Mouse (Mus musculus) forebrain, postnatal 0 days (tissue): ENCODE results near the gene Gm20498. TPM values are rescaled to one million over a fixed set of nuclear protein-coding genes. Genes with fewer than 3 reads are reported as not detected.
"Not testable (repeated sequence)": the region's sequence is repeated elsewhere in the genome, so short reads cannot be mapped to it uniquely, and the experiment has no call there.

Experiments used
- ATAC-seq: fragments of 200-750 bp; cut with Nextera tagmentation; 2 replicates; pipeline ENCODE4 v1.8.0; 2017; ENCODE audit warnings: mild to moderate bottlenecking, moderate library complexity
- DNase-seq: peaks from one replicate; pipeline ENCODE4 v3.0.0-alpha.2; 2015
- H3K27ac ChIP-seq: fragments of 300-500 bp; sonication (generic); 2 replicates; pipeline ENCODE4 v1.5.1; 2014; ENCODE audit warnings: low read depth, mild to moderate bottlenecking, antibody characterized with exemption, low read length, moderate library complexity, mixed read lengths
- H3K27me3 ChIP-seq: fragments of 300-500 bp; sonication (generic); 2 replicates; pipeline ENCODE4 v1.6.1; 2014; ENCODE audit warnings: mild to moderate bottlenecking, low read length, mixed read lengths; ENCODE audit not compliant: insufficient read depth
- H3K36me3 ChIP-seq: fragments of 300-500 bp; sonication (generic); 2 replicates; pipeline ENCODE4 v1.6.1; 2014; ENCODE audit warnings: mild to moderate bottlenecking, moderate library complexity; ENCODE audit not compliant: insufficient read depth
- H3K4me1 ChIP-seq: fragments of 300-500 bp; sonication (generic); 2 replicates; pipeline ENCODE4 v1.6.1; 2014; ENCODE audit warnings: antibody characterized with exemption; ENCODE audit not compliant: insufficient read depth
- H3K4me2 ChIP-seq: fragments of 300-500 bp; sonication (generic); 2 replicates; pipeline ENCODE4 v1.6.1; 2014; ENCODE audit warnings: low read depth, mild to moderate bottlenecking, moderate library complexity
- H3K4me3 ChIP-seq: fragments of 300-500 bp; sonication (generic); 2 replicates; pipeline ENCODE4 v1.5.1; 2014; ENCODE audit warnings: low read depth, low read length, mixed read lengths
- H3K9ac ChIP-seq: fragments of 300-500 bp; sonication (generic); 2 replicates; pipeline ENCODE4 v1.6.1; 2014; ENCODE audit warnings: mild to moderate bottlenecking
- H3K9me3 ChIP-seq: fragments of 300-500 bp; sonication (generic); 2 replicates; pipeline ENCODE4 v1.6.1; 2016; ENCODE audit warnings: low read length
- CTCF ChIP-seq: sonication (generic); IDR thresholded peaks from 2 replicates; pipeline ENCODE4 v1.5.1; 2016; ENCODE audit warnings: antibody characterized with exemption, control low read depth, low read depth
- WGBS: fragments of 180-500 bp; shearing (Covaris S2); extraction: QIAGEN DNeasy Blood & Tissue Kit; methylation state at CpG from one replicate; pipeline ENCODE4 v1.1.7; 2014; 5-methylcytosine and 5-hydroxymethylcytosine counted together
- polyA plus RNA-seq: library from polyadenylated mRNA; unstranded; fragments of >200 nt; fragmentation: Nextera tagmentation; extraction: Ambion mirVana; gene quantifications from 2 replicates; pipeline ENCODE4 v1.2.1, GENCODE M21; 2015
- total RNA-seq: library from RNA; depleted of rRNA; stranded (reverse); fragments of >200 nt; gene quantifications from 2 replicates; pipeline ENCODE4 v1.2.3, GENCODE M21; 2014

Gene Gm20498
- total and polyA plus RNA-seq, 2 experiments from 2014 or later, result 34.7 to 39.7 TPM

DNA sequence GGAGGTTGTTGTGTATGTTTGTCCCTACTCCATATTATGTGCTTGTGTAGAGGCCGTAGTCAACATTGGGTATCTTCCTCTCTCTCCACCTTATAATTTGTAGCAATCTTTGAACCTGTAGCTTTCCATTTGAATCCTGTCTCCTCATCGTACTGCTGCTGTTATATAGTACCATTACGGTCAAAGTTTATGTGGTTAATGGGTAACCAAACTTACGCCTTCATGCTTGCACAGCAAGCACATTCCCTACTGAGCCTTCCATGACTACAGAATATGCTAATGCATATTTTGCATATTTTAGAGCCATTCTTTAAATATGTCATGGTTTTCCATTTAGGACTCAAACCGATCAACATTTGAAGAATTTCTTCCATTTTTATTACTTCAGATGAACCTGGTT, 42.2 kb downstream of the Gm20498 start:
- Histone ChIP-seq H3K4me1 (no peaks in the 10 kb centered on the region; the same call in 1 of the 2 replicates), H3K9ac (no peak overlapping the region), H3K27me3 (no peaks in the 10 kb centered on the region), H3K4me2 (no peak overlapping the region), H3K9me3 (no peaks in the 10 kb centered on the region), H3K4me3 (no peak overlapping the region), H3K27ac (no peak overlapping the region), H3K36me3 (0 out of 2 replicates have a peak, but pooled peaks cover 3% of the 10 kb centered on the region)
- DNase-seq (no peak), ATAC-seq (no peak)
- WGBS, result 97% methylated on average over 5 of the region's 5 CpGs
- TF ChIP-seq CTCF, result no peak

DNA sequence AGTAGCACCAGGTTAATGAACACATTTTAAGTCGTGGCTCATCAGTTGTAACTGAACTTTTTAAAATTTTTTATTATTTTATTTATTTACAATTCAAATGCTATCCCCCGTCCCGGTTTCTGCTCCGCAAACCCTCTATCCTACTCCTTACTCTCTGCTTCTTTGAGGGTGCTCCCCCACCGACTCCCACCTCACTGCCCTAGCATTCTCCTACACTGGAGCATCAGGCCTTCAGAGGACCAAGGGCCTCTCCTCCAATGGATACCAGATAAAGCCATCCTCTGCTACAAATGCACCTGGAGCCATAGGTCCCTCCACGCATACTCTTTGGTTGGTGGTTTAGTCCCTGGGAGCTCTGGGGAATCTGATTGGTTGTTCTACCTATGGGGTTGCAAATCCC, 47.4 kb downstream of the Gm20498 start:
- H3K9ac ChIP-seq, result peak overlapping the region; percentile 50
- H3K4me3 ChIP-seq, result peak overlapping the region; percentile 49
- WGBS, result 47% methylated on average over 6 of the region's 6 CpGs
- TF ChIP-seq CTCF, result no peak
- H3K4me2 ChIP-seq, result peak overlapping the region; percentile 58
- peak overlapping the region; percentile 85; the same call in 1 of the 2 replicates for H3K27ac ChIP-seq
- DNase-seq (no peak), ATAC-seq (no peak)
- no peaks in the 10 kb centered on the region for H3K9me3 ChIP-seq
- H3K27me3 ChIP-seq, result no peaks in the 10 kb centered on the region
- no peaks in the 10 kb centered on the region for H3K36me3 ChIP-seq
- H3K4me1 ChIP-seq, result peaks cover 4% of the 10 kb centered on the region

DNA sequence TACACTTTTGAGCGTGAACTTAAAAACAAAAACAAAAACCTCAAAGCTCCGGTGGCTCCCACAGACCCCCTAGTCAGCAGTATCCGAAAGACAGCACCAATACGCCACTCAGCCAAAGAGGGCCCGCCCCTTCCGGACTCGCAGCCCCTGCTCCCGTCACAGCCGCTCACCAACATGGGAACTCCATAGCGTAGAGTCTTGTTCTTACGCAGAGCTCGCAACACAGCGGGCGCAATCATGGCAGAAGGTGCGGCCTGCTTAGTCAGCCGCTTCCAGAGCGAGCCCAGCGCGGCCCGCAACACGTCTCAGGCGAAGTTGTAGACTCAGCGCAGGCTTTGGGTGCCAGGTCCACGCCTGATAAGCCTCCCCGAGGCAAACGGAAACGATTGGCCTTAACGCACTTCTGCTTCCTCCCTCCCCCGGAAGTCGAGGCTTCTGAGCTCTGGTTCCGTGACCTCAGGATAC, 47.9 kb downstream of the Gm20498 start, which contains the start of gene Cox16:
Gene Cox16 (minus strand): TSS at position 401 of the 465 bp plus-strand sequence.
- peak; percentile 99 for ATAC-seq
- no peaks in the 10 kb centered on the region for H3K9me3 ChIP-seq
- no peak for TF ChIP-seq CTCF
- H3K4me3 ChIP-seq, result peak within 1 kb of the TSS; percentile 49
- WGBS, result under 1% methylated on average over 31 of the region's 31 CpGs
- H3K27me3 ChIP-seq, result no peaks in the 10 kb centered on the region
- H3K4me1 ChIP-seq, result peaks cover 4% of the 10 kb centered on the region
- H3K9ac ChIP-seq, result peak within 1 kb of the TSS; percentile 50
- no peaks in the 10 kb centered on the region for H3K36me3 ChIP-seq
- H3K27ac ChIP-seq, result peak within 1 kb of the TSS; percentile 85
- peak within 1 kb of the TSS; percentile 58 for H3K4me2 ChIP-seq
- DNase-seq, result peak; percentile 91

DNA sequence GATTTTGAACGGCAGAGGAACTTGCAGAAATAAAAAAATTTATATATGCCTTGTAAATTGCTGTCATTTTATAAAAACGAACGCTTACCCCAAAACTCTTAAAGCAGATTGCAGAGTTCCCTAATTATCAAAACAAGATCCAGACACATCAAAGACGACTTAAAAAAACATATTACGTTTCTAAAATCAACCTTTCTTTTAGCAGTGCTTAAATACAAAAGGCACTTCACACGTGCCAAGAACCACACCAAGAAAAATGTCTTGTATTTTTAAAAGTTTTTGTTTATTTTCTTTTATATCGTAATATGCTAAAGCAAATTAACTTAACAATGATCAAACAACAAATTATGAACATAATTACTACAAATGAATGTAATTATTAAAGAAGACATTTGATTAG, 48.5 kb downstream of the Gm20498 start:
- Histone ChIP-seq H3K36me3 (no peaks in the 10 kb centered on the region), H3K27me3 (no peaks in the 10 kb centered on the region), H3K4me1 (peaks cover 4% of the 10 kb centered on the region), H3K27ac (peak overlapping the region; percentile 85; the same call in 1 of the 2 replicates), H3K9ac (peak overlapping the region; percentile 50), H3K4me2 (peak overlapping the region; percentile 58), H3K4me3 (peak overlapping the region; percentile 49), H3K9me3 (no peaks in the 10 kb centered on the region)
- DNase-seq, result no peak
- no peak for TF ChIP-seq CTCF
- no peak for ATAC-seq
- WGBS, result 2% methylated on average over 7 of the region's 7 CpGs

DNA sequence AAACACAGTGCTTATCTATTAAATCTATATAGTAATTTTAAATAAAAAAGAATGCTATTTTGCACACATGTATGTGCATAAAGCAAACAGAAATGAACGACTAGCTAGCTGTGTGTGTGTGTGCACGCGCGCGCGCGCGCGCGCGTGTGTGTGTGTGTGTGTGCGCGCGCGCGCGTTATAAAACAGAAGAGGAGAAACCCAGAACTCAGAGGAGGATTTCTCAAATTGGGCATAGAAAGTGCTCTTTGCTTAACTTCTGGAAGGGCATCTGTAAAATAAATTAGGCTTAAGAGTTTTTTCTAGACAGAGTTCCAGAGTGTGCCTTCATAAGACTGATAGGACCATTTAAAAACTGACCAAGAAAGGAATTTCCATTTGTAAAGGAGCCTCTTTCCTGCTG, 49.0 kb downstream of the Gm20498 start:
- Histone ChIP-seq H3K9me3 (no peaks in the 10 kb centered on the region), H3K27ac (no peak overlapping the region), H3K36me3 (no peaks in the 10 kb centered on the region), H3K4me1 (peaks cover 4% of the 10 kb centered on the region), H3K4me2 (peak overlapping the region; percentile 58), H3K27me3 (no peaks in the 10 kb centered on the region), H3K4me3 (peak overlapping the region; percentile 49), H3K9ac (no peak overlapping the region; the same call in 1 of the 2 replicates)
- DNase-seq (peak; percentile 76), ATAC-seq (no peak)
- WGBS, result 38% methylated on average over 17 of the region's 17 CpGs
- no peak for TF ChIP-seq CTCF

GRCm38 (mm10) chr12:81459051-81459450, 73.7 kb downstream of the Gm20498 start:
- not testable (repeated sequence) for H3K4me1 ChIP-seq, H3K4me2 ChIP-seq, H3K27me3 ChIP-seq, H3K36me3 ChIP-seq, H3K9me3 ChIP-seq, H3K27ac ChIP-seq, ATAC-seq, H3K9ac ChIP-seq, H3K4me3 ChIP-seq, DNase-seq
- WGBS, result 98% methylated on average over 7 of the region's 7 CpGs

DNA sequence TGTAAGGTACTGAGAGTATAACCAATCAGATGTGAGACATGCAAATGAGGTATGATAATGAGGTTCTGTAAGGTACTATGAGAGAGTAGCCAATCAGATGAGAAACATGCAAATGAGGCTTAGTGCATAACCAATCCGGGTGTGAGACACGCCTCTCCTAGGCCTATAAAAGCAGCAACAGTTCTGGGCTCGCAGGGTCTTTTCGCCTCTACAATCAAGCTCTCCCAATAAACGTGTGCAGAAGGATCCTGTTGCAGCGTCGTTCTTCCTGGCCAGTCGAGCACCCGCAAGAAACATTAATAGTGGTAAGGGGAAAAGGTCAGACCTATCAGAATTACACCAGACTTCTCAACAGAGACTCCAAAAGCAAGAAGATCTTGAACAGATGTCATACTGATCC, 93.7 kb downstream of the Gm20498 start:
- not testable (repeated sequence) for H3K27ac ChIP-seq, H3K4me3 ChIP-seq, ATAC-seq, H3K9me3 ChIP-seq, H3K4me1 ChIP-seq, H3K9ac ChIP-seq, H3K4me2 ChIP-seq, H3K27me3 ChIP-seq, DNase-seq, H3K36me3 ChIP-seq
- 97% methylated on average over 9 of the region's 9 CpGs for WGBS

DNA sequence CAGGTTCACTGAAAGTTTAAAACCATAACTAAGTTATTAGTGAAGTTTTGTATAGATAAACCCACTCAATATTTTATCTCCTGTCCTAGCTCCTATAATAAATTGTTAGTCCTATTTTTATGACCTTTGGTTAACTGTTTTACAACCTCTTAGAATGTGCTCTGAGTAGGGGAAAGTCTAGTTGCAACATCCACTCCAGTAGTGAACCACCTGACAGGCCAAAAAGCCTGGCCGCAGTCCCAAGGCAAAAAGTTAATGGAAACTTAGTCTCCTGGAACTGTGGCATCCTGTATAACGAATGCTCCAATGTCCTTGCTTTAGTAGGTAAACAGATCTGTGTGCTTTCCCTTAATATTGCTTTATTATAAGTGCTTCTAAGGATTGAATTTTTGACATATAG, 97.9 kb downstream of the Gm20498 start:
- not testable (repeated sequence) for H3K36me3 ChIP-seq, ATAC-seq, H3K27ac ChIP-seq, DNase-seq, H3K27me3 ChIP-seq, H3K4me2 ChIP-seq, H3K4me3 ChIP-seq, H3K9me3 ChIP-seq, H3K9ac ChIP-seq, H3K4me1 ChIP-seq
- 97% methylated on average over 2 of the region's 2 CpGs for WGBS
